In the genomic region with DNA sequence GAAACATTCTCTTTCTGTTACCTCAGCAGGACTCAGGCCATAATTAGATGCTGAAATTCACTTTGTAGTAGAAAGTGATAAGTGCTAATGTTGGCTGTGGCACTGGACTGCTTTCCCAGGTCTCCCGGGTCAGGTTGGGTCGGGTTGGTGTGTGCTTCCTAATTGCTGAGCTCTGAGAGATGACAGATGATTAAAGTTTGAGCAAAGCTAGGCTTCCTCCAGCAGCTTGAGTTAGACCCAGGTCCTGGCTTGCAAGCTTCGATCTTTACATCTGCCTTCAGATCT, we compare ENCODE assay signal across 12 mouse cellular contexts.
DNase-seq lines count a peak whose midpoint lies in the region; ATAC-seq and TF ChIP-seq lines count a peak whose summit lies in the region.
"Had no signal": no experiment of that assay in that cellular context is flagged by ENCODE, and none has a peak within 500 bp of the region (broad histone marks: within the 10 kb centered on the region; RNA-seq: fewer than 3 reads in every experiment).

No protein-coding gene starts in this region.

- ATAC-seq in forebrain, embryonic 16.5 days = no peak
- ATAC-seq in hindbrain, embryonic 13.5 days (ENCODE audit: low FRiP score) = no peak
- ATAC-seq in hindbrain, embryonic 11.5 days (ENCODE audit: low FRiP score) = no peak
- ATAC-seq in midbrain, embryonic 15.5 days (replicated peaks) = peak; percentile 19; the same call in 1 of the 2 replicates

- WGBS in forebrain, embryonic 10.5 days = 38% methylated on average over 3 of the region's 3 CpGs
- 23% methylated on average over 3 of the region's 3 CpGs for WGBS in forebrain, embryonic 16.5 days
- 46% methylated on average over 3 of the region's 3 CpGs for WGBS in hindbrain, embryonic 13.5 days
- 57% methylated on average over 3 of the region's 3 CpGs for WGBS in hindbrain, embryonic 11.5 days
- WGBS in midbrain, embryonic 15.5 days = 36% methylated on average over 3 of the region's 3 CpGs

- no peak overlapping the region for H3K4me3 ChIP-seq in forebrain, embryonic 10.5 days
- H3K4me3 ChIP-seq in forebrain, embryonic 16.5 days (replicated peaks; ENCODE audit: low read length) = no peak overlapping the region
- H3K4me3 ChIP-seq in hindbrain, embryonic 13.5 days = no peak overlapping the region
- H3K4me3 ChIP-seq in hindbrain, embryonic 11.5 days (ENCODE audit: low read depth, low read length) = no peak overlapping the region
- H3K4me3 ChIP-seq in midbrain, embryonic 15.5 days = no peak overlapping the region
- H3K4me3 ChIP-seq: erythroblast, embryonic 14.5 days; liver, embryonic 13.5 days had no signal

- no peaks in the 10 kb centered on the region for H3K9me3 ChIP-seq in forebrain, embryonic 10.5 days
- H3K9me3 ChIP-seq in forebrain, embryonic 16.5 days (ENCODE audit: control insufficient read depth, low read length) = no peaks in the 10 kb centered on the region
- H3K9me3 ChIP-seq in hindbrain, embryonic 13.5 days = no peaks in the 10 kb centered on the region
- H3K9me3 ChIP-seq in hindbrain, embryonic 11.5 days (ENCODE audit: control insufficient read depth, low read length) = no peaks in the 10 kb centered on the region
- no peaks in the 10 kb centered on the region for H3K9me3 ChIP-seq in midbrain, embryonic 15.5 days
- H3K9me3 ChIP-seq: liver, embryonic 13.5 days had no signal

- peaks cover 53% of the 10 kb centered on the region for H3K4me1 ChIP-seq in forebrain, embryonic 10.5 days
- H3K4me1 ChIP-seq in forebrain, embryonic 16.5 days (replicated peaks; ENCODE audit: control insufficient read depth, insufficient read depth, low read length) = peaks cover 18% of the 10 kb centered on the region
- H3K4me1 ChIP-seq in hindbrain, embryonic 13.5 days (replicated peaks) = peaks cover 20% of the 10 kb centered on the region
- H3K4me1 ChIP-seq in hindbrain, embryonic 11.5 days (replicated peaks; ENCODE audit: control insufficient read depth, insufficient read depth, low read length) = peaks cover 2% of the 10 kb centered on the region; the same call in 1 of the 2 replicates
- peaks cover 24% of the 10 kb centered on the region for H3K4me1 ChIP-seq in midbrain, embryonic 15.5 days

- H3K27ac ChIP-seq in forebrain, embryonic 10.5 days = peak overlapping the region; percentile 83
- no peak overlapping the region for H3K27ac ChIP-seq in forebrain, embryonic 16.5 days (ENCODE audit: low read length)
- peak overlapping the region; percentile 67; the same call in 1 of the 2 replicates for H3K27ac ChIP-seq in hindbrain, embryonic 13.5 days
- H3K27ac ChIP-seq in hindbrain, embryonic 11.5 days (ENCODE audit: low read depth, low read length) = no peak overlapping the region
- 0 out of 2 replicates have a peak overlapping the region, but pooled peaks have one; percentile 16 for H3K27ac ChIP-seq in midbrain, embryonic 15.5 days
- H3K27ac ChIP-seq: liver, embryonic 13.5 days had no signal

- no peaks in the 10 kb centered on the region for H3K36me3 ChIP-seq in forebrain, embryonic 10.5 days (replicated peaks)
- H3K36me3 ChIP-seq in forebrain, embryonic 16.5 days (ENCODE audit: control insufficient read depth, insufficient read depth) = no peaks in the 10 kb centered on the region
- no peaks in the 10 kb centered on the region for H3K36me3 ChIP-seq in hindbrain, embryonic 13.5 days
- H3K36me3 ChIP-seq in hindbrain, embryonic 11.5 days (ENCODE audit: control insufficient read depth, insufficient read depth, low read length) = no peaks in the 10 kb centered on the region
- no peaks in the 10 kb centered on the region for H3K36me3 ChIP-seq in midbrain, embryonic 15.5 days (replicated peaks)
- H3K36me3 ChIP-seq: liver, embryonic 13.5 days had no signal

- no peak for TF ChIP-seq POLR2A in brain, embryonic 14.5 days (IDR thresholded peaks at IDR 0.05; ENCODE audit: borderline replicate concordance, extremely low read depth, insufficient read depth, insufficient read length, poor library complexity, severe bottlenecking)

- no peak overlapping the region for H3K4me2 ChIP-seq in forebrain, embryonic 16.5 days (ENCODE audit: low read length)
- H3K4me2 ChIP-seq in hindbrain, embryonic 13.5 days = no peak overlapping the region
- no peak overlapping the region for H3K4me2 ChIP-seq in hindbrain, embryonic 11.5 days (replicated peaks; ENCODE audit: low read depth, low read length)
- no peak overlapping the region for H3K4me2 ChIP-seq in midbrain, embryonic 15.5 days

- DNase-seq in forebrain, embryonic 10.5 days (ENCODE audit: extremely low spot score, low spot score) = no peak
- DNase-seq in hindbrain, embryonic 11.5 days (ENCODE audit: low spot score) = no peak
- peak; percentile 42 for DNase-seq in brain, embryonic 14.5 days (ENCODE audit: low read depth)
- DNase-seq in right cerebral cortex, postnatal 4 days = no peak
- no peak for DNase-seq in cerebellum, adult 9-10 months
- DNase-seq: gastrocnemius, postnatal 10 days; liver, embryonic 13.5 days; thymus, postnatal 4 days had no signal

- TF ChIP-seq CTCF in brain, embryonic 14.5 days (IDR thresholded peaks at IDR 0.05; ENCODE audit: borderline replicate concordance, extremely low read depth, insufficient read depth, insufficient read length) = no peak

- H3K9ac ChIP-seq in forebrain, embryonic 16.5 days (replicated peaks; ENCODE audit: low read depth, low read length) = no peak overlapping the region
- no peak overlapping the region for H3K9ac ChIP-seq in hindbrain, embryonic 13.5 days
- no peak overlapping the region for H3K9ac ChIP-seq in hindbrain, embryonic 11.5 days (ENCODE audit: low read depth, low read length)
- H3K9ac ChIP-seq in midbrain, embryonic 15.5 days = no peak overlapping the region

- H3K27me3 ChIP-seq in forebrain, embryonic 10.5 days (ENCODE audit: poor library complexity, severe bottlenecking) = no peaks in the 10 kb centered on the region
- H3K27me3 ChIP-seq in forebrain, embryonic 16.5 days (replicated peaks; ENCODE audit: control insufficient read depth, insufficient read depth, low read length) = no peaks in the 10 kb centered on the region
- no peaks in the 10 kb centered on the region for H3K27me3 ChIP-seq in hindbrain, embryonic 13.5 days
- H3K27me3 ChIP-seq in hindbrain, embryonic 11.5 days (ENCODE audit: control insufficient read depth, insufficient read depth, low read length) = no peaks in the 10 kb centered on the region
- no peaks in the 10 kb centered on the region for H3K27me3 ChIP-seq in midbrain, embryonic 15.5 days (replicated peaks)
- H3K27me3 ChIP-seq: liver, embryonic 13.5 days had no signal

Comparison
In these comparisons a context has a peak if more than half of its experiments do, and no peak if none do; other contexts are left out.
1. H3K27ac ChIP-seq: peak in forebrain, embryonic 10.5 days (single experiment), hindbrain, embryonic 13.5 days (single experiment) and midbrain, embryonic 15.5 days (single experiment); none in forebrain, embryonic 16.5 days (single experiment) and hindbrain, embryonic 11.5 days (single experiment).